Mouse (Mus musculus) liver, embryonic 11.5 days (tissue): ENCODE results near the gene Dapp1. TPM values are rescaled to one million over a fixed set of nuclear protein-coding genes. Genes with fewer than 3 reads are reported as not detected.
"Not testable (repeated sequence)": the region's sequence is repeated elsewhere in the genome, so short reads cannot be mapped to it uniquely, and the experiment has no call there.

Source experiments
- ATAC-seq: fragments of 200-750 bp; cut with Nextera tagmentation; replicated peaks from 2 replicates; pipeline ENCODE4 v1.8.0; 2017; ENCODE audit warnings: moderate number of reproducible peaks, mild to moderate bottlenecking, moderate TSS enrichment, moderate library complexity; ENCODE audit not compliant: low FRiP score
- DNase-seq: peaks from one replicate; pipeline ENCODE4 v3.0.0-alpha.2; 2017; ENCODE audit warnings: low spot score
- H3K27ac ChIP-seq: fragments of 300-500 bp; sonication (generic); 2 replicates; pipeline ENCODE4 v1.5.1; 2014; ENCODE audit warnings: mild to moderate bottlenecking, low read depth, low read length, control low read depth
- H3K27me3 ChIP-seq: fragments of 300-500 bp; sonication (generic); replicated peaks from 2 replicates; pipeline ENCODE4 v1.6.1; 2014; ENCODE audit warnings: low read length, mixed read lengths; ENCODE audit not compliant: control insufficient read depth, insufficient read depth
- H3K36me3 ChIP-seq: fragments of 300-500 bp; sonication (generic); 2 replicates; pipeline ENCODE4 v1.6.1; 2014; ENCODE audit warnings: mild to moderate bottlenecking, low read length, moderate library complexity, mixed read lengths; ENCODE audit not compliant: control insufficient read depth, insufficient read depth
- H3K4me1 ChIP-seq: fragments of 300-500 bp; sonication (generic); replicated peaks from 2 replicates; pipeline ENCODE4 v1.6.1; 2014; ENCODE audit warnings: low read length, mixed read lengths; ENCODE audit not compliant: control insufficient read depth, insufficient read depth
- H3K4me2 ChIP-seq: fragments of 300-500 bp; sonication (generic); 2 replicates; pipeline ENCODE4 v1.6.1; 2014; ENCODE audit warnings: mild to moderate bottlenecking, control low read depth, moderate library complexity
- H3K4me3 ChIP-seq: fragments of 300-500 bp; sonication (generic); 2 replicates; pipeline ENCODE4 v1.5.1; 2014; ENCODE audit warnings: low read depth, low read length, control low read depth
- H3K9ac ChIP-seq: fragments of 300-500 bp; sonication (generic); 2 replicates; pipeline ENCODE4 v1.6.1; 2014; ENCODE audit warnings: low read depth, low read length, control low read depth
- H3K9me3 ChIP-seq: fragments of 300-500 bp; sonication (generic); 2 replicates; pipeline ENCODE4 v1.6.1; 2016; ENCODE audit warnings: low read length, inconsistent platforms, mixed read lengths; ENCODE audit not compliant: control insufficient read depth
- WGBS: fragments of 180-500 bp; shearing (Covaris S2); extraction: QIAGEN DNeasy Blood & Tissue Kit; methylation state at CpG from one replicate; pipeline ENCODE4 v1.1.7; 2014; 5-methylcytosine and 5-hydroxymethylcytosine counted together
- polyA plus RNA-seq: library from polyadenylated mRNA; unstranded; fragments of >200 nt; fragmentation: Nextera tagmentation; extraction: Ambion mirVana; gene quantifications from 2 replicates; pipeline ENCODE4 v1.2.1, GENCODE M21; 2014

Gene Dapp1
- polyA plus RNA-seq, 1 experiment from 2014 or later = 35.5 TPM

GRCm38 (mm10) chr3:137914567-137914966 is 66.8 kb downstream of the Dapp1 start:
- H3K9ac ChIP-seq = not testable (repeated sequence)

GRCm38 (mm10) chr3:137913093-137913492 is 68.3 kb downstream of the Dapp1 start:
- no peak for DNase-seq
- no peaks in the 10 kb centered on the region for H3K9me3 ChIP-seq

More at GRCm38 (mm10) chr3:137914567-137914966, 66.8 kb downstream of the Dapp1 start:
- not testable (repeated sequence) for H3K27ac ChIP-seq, H3K9me3 ChIP-seq, DNase-seq, H3K36me3 ChIP-seq, ATAC-seq, H3K4me2 ChIP-seq, H3K4me1 ChIP-seq, H3K27me3 ChIP-seq, H3K4me3 ChIP-seq
- no CpG with 5 or more reads among the region's 1 CpGs for WGBS

GRCm38 (mm10) chr3:137900149-137900548 is 81.2 kb downstream of the Dapp1 start:
- H3K4me1 ChIP-seq = no peaks in the 10 kb centered on the region
- peaks cover 5% of the 10 kb centered on the region; the same call in 1 of the 2 replicates for H3K36me3 ChIP-seq
- no peak for DNase-seq

More at GRCm38 (mm10) chr3:137913093-137913492, 68.3 kb downstream of the Dapp1 start:
- no peaks in the 10 kb centered on the region for H3K4me1 ChIP-seq
- H3K27ac ChIP-seq = no peak overlapping the region
- H3K4me3 ChIP-seq = no peak overlapping the region
- 72% methylated on average over 2 of the region's 2 CpGs for WGBS
- H3K4me2 ChIP-seq = no peak overlapping the region
- no peaks in the 10 kb centered on the region for H3K27me3 ChIP-seq
- ATAC-seq = no peak
- H3K9ac ChIP-seq = no peak overlapping the region
- H3K36me3 ChIP-seq = no peaks in the 10 kb centered on the region

GRCm38 (mm10) chr3:137897685-137898084 is 83.7 kb downstream of the Dapp1 start:
- H3K9ac ChIP-seq = no peak overlapping the region
- no peak overlapping the region for H3K4me2 ChIP-seq
- H3K4me3 ChIP-seq = no peak overlapping the region
- DNase-seq = no peak
- H3K27ac ChIP-seq = no peak overlapping the region
- WGBS = 72% methylated on average over 5 of the region's 5 CpGs
- ATAC-seq = no peak
- no peaks in the 10 kb centered on the region for H3K4me1 ChIP-seq
- H3K9me3 ChIP-seq = no peaks in the 10 kb centered on the region
- H3K27me3 ChIP-seq = no peaks in the 10 kb centered on the region
- peaks cover 10% of the 10 kb centered on the region; the same call in 1 of the 2 replicates for H3K36me3 ChIP-seq

More at GRCm38 (mm10) chr3:137900149-137900548, 81.2 kb downstream of the Dapp1 start:
- no peak overlapping the region for H3K4me3 ChIP-seq
- no peak overlapping the region for H3K4me2 ChIP-seq
- H3K9ac ChIP-seq = no peak overlapping the region
- ATAC-seq = no peak
- no peaks in the 10 kb centered on the region for H3K27me3 ChIP-seq
- 90% methylated on average over 10 of the region's 10 CpGs for WGBS
- H3K27ac ChIP-seq = no peak overlapping the region
- H3K9me3 ChIP-seq = no peaks in the 10 kb centered on the region

GRCm38 (mm10) chr3:137896867-137897266 is 84.5 kb downstream of the Dapp1 start:
- H3K27ac ChIP-seq = no peak overlapping the region
- H3K4me3 ChIP-seq = no peak overlapping the region
- H3K4me1 ChIP-seq = no peaks in the 10 kb centered on the region
- H3K27me3 ChIP-seq = no peaks in the 10 kb centered on the region
- 82% methylated on average over 3 of the region's 3 CpGs for WGBS
- H3K36me3 ChIP-seq = 0 out of 2 replicates have a peak, but pooled peaks cover 10% of the 10 kb centered on the region
- no peak for DNase-seq
- H3K4me2 ChIP-seq = no peak overlapping the region
- ATAC-seq = no peak
- no peak overlapping the region for H3K9ac ChIP-seq
- no peaks in the 10 kb centered on the region for H3K9me3 ChIP-seq

- 85% methylated on average over 4 of the region's 4 CpGs for WGBS
- Histone ChIP-seq H3K9me3 (no peaks in the 10 kb centered on the region), H3K4me2 (no peak overlapping the region), H3K36me3 (0 out of 2 replicates have a peak, but pooled peaks cover 10% of the 10 kb centered on the region), H3K4me1 (no peaks in the 10 kb centered on the region), H3K27ac (no peak overlapping the region), H3K9ac (no peak overlapping the region), H3K27me3 (no peaks in the 10 kb centered on the region), H3K4me3 (no peak overlapping the region)
- DNase-seq (no peak), ATAC-seq (no peak)
Measured at GRCm38 (mm10) chr3:137896386-137896785, 85.0 kb downstream of the Dapp1 start.

- ATAC-seq = no peak
- Histone ChIP-seq H3K4me1 (no peaks in the 10 kb centered on the region), H3K4me3 (no peak overlapping the region), H3K9me3 (no peaks in the 10 kb centered on the region), H3K27ac (no peak overlapping the region), H3K9ac (no peak overlapping the region), H3K27me3 (no peaks in the 10 kb centered on the region), H3K4me2 (no peak overlapping the region), H3K36me3 (0 out of 2 replicates have a peak, but pooled peaks cover 10% of the 10 kb centered on the region)
- no peak for DNase-seq
- 74% methylated on average over 3 of the region's 3 CpGs for WGBS
Measured at GRCm38 (mm10) chr3:137895196-137895595, 86.1 kb downstream of the Dapp1 start.

GRCm38 (mm10) chr3:137893789-137894188 is 87.6 kb downstream of the Dapp1 start:
- 84% methylated on average over 4 of the region's 4 CpGs for WGBS
- Histone ChIP-seq H3K27me3 (no peaks in the 10 kb centered on the region), H3K9ac (no peak overlapping the region), H3K9me3 (no peaks in the 10 kb centered on the region), H3K4me3 (no peak overlapping the region), H3K4me1 (no peaks in the 10 kb centered on the region), H3K4me2 (no peak overlapping the region), H3K27ac (no peak overlapping the region), H3K36me3 (peaks cover 17% of the 10 kb centered on the region; the same call in 1 of the 2 replicates)
- no peak for ATAC-seq
- no peak for DNase-seq

GRCm38 (mm10) chr3:137892118-137892517 is 89.2 kb downstream of the Dapp1 start:
- WGBS = 86% methylated on average over 4 of the region's 4 CpGs
- Histone ChIP-seq H3K4me3 (no peak overlapping the region), H3K4me2 (no peak overlapping the region), H3K27me3 (no peaks in the 10 kb centered on the region), H3K4me1 (no peaks in the 10 kb centered on the region), H3K9ac (no peak overlapping the region), H3K36me3 (peaks cover 17% of the 10 kb centered on the region; the same call in 1 of the 2 replicates), H3K27ac (no peak overlapping the region), H3K9me3 (no peaks in the 10 kb centered on the region)
- no peak for ATAC-seq
- DNase-seq = no peak
